Mouse (Mus musculus) natural killer cell, adult 2 months (primary cell): Measurements from ENCODE around the gene C5ar1.
"Not testable (repeated sequence)": the region's sequence is repeated elsewhere in the genome, so short reads cannot be mapped to it uniquely, and the experiment has no call there.

ENCODE experiments used
- DNase-seq, 2 experiments: peaks; one replicate each; pipeline ENCODE4 v3.0.0; 2022; ENCODE audit warnings: low spot score in 2 of 2

The C5ar1 gene

DNA sequence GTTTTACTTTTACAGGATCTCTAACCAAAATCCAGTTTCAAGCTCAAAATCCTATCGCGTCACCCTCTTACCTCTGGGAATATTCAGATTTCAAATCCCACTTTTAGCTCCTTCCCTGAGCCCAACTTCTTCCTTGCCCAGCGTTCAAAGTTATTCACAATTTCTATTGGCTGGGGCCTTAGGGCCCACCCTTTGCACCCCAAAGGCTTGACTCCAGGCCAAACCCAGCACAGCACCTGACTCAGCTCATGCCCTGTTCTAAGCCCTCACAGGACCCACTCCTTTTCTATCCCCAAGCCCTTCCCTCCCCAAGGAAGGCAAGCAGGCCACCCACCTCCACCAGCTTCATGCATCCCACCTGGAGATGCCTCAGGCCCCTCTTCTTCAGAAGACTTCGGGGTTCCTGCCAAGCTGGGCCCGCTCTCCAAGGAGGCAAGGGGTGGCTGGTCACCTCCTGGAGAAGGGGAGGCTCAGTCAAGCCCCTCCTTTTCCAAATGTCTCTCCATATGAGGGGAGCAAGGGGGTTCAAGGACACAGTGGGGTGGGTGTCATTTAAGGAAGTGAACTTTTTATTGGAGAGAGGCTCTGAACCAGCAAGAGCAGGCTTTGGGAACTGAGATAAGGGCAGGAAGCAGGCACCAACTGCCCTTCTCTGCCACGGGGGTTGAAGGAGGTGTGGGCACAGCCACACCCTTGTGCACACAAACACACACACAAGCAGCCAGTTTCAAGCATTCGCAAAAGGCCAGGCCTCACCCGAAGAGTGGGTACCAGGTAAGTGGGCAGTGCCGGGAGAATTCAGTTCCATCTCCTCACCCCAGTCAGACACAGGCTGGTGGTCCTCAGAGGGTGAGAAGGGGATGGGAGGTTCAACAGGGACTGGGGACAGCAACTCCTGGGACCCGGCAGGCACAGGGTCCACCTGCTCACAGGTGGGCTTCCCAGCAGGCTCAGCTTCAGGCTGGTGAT, 15.9 kb upstream of the C5ar1 start:
- no peak for DNase-seq

DNA sequence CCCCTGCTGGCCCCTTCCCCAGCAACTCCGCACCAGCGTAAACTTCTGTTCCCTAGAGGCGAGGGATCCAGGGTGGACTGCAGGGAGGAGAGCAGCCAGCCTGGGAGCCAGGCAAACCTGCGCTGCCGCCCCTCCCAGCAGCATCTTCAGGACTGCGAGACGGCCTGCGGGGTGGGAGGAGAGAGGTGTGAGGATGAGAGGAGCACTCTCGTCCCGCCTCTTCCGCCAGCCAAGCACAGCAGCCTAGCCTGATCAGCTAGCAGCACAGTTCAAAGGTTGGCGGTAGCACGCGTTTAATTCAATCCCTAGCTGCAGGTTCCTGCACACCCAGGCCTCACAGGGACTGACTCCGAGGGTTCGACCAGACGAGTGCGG, 14.4 kb upstream of the C5ar1 start:
- peak; percentile 81 to 83 for DNase-seq

DNA sequence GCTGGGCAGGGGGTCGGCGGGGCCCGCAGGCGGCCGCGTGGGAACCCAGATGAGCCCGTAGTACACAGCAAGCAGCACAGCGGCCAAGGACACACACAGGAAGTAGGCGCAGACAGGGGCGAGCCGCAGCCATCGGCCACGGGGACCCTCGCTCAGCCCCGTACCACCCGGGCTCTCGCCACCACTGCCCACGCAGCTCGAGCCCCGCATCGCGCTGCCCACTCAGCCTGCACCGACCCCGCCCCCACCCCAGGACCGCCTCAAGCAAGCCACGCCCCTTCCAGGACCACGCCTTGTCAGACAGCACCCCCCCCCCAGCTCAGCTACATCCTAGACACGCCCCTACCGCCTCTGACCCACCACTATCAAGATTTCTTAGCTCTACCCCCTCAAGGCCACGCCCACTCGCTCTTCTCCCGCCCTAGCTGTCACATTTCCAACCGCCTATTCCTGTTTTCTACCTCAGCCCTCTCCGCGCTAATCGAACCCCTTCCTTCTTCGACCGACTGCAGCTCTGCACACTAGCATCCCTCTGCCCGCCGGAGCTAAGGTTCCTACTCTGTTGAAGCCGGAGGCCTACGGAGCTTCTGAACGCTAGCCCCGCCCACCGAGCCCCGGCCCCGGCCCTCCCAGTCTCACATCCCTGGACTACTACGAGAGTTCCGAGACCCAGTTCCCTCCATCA, 13.9 kb upstream of the C5ar1 start, which contains the start of gene Inafm1:
Gene Inafm1, minus strand, starts transcription at position 537 of the 685 bp plus-strand sequence.
- peak; percentile 76 to 85 for DNase-seq

DNA sequence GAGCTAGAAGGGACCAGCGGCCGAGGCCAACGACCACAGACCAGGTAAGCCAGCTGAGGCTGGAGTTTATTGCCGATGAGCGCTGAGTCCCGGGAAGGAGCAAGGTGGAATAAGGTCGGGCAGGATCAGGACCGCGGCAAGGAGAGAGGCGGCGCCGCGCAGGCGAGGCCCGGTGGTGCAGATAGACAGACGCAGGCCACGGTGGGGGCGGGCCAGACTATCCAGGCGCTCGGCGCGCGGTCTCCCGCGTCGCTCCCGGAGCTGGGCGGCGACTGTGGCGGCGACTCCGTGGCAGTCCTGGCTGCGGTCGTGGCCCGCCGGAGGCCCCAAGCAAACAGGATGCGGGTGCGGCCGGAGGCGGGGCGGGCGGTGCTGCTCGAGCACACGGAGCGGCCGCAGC, 13.3 kb upstream of the C5ar1 start:
- peak in 1 of 2 experiments; percentile 53 for DNase-seq

DNA sequence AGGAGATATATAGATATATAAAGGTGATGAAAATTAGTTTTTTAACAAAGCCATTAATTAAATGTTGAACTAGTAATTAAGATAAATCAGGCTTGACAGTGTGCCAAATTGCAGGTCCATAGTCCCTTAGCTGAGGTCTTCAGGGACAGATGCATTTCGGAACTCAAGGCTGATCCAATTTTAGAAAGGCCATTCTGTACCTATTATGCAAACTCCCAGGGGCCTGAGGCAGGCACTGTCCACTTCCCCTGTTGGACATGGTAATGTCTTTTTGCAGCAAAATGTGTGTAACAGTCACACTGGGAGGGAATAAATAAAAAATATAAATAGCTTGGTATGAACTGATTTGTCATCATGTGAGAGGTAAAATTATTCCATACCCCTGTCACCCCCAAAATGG, 11.8 kb upstream of the C5ar1 start:
- DNase-seq, result no peak

DNA sequence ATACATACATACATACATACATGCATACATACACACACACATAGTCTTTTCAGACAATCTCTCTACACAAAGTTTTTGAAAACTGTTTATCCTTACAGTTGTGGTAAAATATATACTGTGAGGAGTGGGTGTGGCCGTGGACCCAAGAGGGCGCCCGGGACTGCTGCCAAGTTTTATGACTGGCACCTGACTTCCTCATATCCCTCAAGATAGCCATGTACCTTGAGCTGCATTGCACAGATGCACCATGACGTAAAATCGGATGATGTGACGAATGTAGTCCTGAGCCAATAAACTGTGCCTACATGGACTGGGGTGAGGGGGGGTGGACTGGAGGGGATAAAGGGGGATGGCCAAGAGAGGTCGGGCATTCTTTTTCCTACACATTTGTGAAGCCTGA, 7.3 kb upstream of the C5ar1 start:
- DNase-seq, result not testable (repeated sequence)

DNA sequence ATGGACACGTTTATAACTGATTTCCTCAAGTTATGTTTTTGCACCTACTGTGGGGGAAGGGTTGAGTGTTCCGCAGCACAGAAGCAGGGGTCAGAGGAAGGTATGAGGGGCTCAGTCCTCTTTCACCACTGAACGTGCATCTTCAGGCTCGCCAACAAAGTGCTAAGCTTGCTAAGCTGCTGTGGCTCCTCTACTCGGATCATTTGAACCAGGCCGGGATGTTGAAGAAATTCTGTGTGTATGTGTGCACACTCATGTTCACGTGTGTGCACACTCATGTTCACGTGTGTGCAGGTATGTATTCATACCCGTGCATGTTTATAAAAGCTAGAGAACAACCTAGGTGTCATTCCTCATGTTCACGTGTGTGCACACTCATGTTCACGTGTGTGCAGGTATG, 6.5 kb upstream of the C5ar1 start:
- DNase-seq, result no peak

DNA sequence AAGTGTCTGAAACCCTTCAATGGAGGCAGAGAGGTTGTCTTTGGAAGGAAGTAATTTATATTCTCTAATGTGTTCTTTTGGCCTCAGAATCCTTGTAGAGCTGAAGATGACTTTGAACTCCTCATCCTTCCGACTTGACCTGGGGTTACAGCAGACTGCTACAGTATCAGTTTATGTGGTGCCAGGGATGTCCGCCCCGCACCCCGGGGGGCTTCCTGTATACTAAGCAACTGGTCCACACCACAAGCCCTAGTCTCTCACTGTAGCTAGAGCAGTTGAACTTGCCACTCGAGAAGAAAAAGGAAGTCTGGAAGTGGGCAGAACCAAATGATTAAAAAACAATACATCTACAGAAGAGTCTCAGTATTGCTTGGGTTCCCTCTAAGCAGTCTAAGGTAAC, 4.5 kb upstream of the C5ar1 start:
- no peak for DNase-seq

DNA sequence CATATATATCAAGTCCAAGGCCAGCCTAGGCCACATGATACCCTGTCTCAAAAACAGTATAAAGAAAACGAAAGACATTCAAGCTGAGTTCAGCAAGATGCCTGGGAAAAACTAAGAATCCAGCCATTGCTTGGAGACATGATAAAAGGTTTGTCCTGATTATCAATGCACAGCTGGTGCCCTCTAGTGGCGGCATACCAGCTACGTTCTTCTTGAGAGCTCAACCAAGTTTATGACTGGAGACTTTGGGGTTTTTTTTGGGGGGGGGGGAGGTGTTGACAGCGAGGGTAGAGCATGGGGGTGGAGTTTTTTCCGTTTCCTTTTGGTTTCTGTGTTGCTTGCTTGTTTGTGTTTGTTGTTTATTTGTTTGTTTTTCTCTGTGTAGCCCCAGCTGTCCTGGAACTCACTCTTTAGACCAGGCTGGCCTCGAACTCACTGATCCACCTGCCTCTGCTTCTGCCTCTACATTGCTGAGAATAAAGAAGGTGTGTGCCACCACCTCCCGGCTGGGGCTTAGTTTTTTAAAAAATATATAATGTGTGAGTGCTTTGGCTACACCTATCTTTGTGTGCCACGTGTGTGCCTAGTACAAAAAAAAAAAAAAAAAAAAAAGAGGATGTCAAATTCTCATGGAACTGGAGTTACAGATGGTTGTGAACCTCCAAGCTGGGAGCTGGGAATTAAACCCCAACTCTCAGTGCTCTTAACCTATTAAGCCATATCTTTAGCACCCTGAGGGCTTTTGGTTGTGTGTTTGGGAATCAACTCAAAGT, 3.9 kb upstream of the C5ar1 start:
- peak; percentile 72 to 84 for DNase-seq

DNA sequence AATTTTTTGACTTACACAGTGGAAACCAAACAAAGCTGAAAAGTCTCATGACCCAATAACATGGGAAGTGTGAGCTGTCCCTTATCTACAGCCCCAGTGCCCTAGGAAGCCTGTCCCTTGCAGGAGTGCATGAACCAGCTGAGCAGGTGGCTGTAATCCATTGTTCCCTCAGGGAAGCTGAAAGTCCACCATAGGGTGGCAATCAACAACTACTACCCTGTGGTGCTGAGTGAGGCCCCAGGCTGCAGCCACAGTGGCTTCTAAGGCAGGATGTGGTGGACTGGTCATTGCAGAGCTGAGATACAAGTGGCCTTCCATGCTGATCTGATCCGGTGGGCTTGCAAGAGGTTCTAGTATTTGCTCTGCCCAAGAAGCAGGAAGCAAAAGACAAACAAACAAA, 1.8 kb upstream of the C5ar1 start:
- DNase-seq, result peak; percentile 46 to 50

DNA sequence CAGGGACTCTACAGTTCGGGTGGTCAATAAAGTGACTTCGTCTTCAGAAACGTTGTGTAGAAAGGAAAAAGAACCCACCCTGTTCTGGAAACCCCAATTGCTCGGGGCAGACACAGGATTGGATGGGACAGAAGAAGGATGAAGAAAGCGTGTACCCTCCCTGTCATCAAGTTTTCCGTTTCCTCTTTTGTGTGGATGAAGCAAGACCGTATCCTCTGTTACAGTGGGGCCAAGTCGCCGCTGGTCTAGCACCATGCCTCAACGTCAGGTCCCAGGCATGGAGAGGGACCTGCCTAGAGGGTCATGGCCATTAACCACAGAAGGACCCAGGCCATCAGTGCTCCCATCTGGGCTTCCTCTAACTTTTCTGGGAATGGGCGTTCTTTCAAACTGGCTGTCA, 1.5 kb downstream of the C5ar1 start:
- DNase-seq, result no peak

DNA sequence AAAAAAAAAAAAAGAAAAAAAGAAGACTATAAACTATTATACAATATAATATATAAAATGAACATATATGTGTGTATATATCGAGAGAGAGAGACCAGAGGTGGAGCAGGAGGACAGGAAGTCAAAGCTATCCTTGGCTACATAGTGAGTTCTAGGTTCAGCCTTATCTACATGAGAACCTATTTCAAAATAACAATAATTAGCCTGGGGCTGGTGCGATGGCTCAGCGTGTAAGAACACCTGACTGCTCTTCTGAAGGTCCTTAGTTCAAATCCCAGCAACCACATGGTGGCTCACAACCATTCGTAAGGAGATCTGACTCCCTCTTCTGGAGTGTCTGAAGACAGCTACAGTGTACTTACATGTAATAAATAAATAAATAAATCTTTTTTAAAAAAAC, 3.4 kb downstream of the C5ar1 start:
- DNase-seq, result not testable (repeated sequence)

DNA sequence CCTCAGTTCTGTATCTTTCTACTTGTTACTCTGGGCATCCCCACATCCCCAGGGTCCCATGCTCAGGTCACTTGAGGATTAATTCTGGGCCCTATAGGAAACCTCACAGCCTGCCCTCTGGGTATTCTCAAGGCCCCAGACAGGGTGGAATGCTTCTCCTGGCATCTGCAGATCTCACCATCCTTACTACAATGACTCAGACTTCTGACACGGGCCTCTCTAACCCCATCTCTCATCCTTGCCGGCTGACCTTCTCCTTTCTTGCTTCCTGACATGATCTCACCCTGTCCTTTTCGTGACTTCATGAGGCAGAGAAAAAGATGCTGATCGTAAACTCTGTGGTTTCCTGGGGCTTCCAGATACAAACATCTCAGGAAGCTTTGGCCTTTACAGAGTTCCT, 5.1 kb downstream of the C5ar1 start:
- DNase-seq, result no peak

DNA sequence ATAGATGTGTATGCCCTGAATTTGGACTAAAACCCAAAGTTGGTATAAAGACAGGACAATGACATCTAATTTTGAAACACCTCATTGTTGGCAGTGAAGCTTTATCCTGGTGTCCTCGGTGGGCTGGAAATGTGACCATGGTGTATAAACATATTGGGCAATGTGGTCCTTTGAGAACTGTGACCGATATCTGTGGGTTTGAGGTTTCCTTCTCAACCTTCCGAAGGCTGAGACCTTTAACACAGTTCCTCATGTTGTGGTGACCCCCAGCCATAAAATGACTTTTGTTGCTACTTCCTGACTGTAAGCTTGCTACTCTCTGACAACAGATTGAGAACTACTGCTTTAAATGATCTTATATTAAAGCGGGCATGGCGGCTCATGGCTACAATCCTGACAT, 8.7 kb downstream of the C5ar1 start:
- peak in 1 of 2 experiments; percentile 42 for DNase-seq

DNA sequence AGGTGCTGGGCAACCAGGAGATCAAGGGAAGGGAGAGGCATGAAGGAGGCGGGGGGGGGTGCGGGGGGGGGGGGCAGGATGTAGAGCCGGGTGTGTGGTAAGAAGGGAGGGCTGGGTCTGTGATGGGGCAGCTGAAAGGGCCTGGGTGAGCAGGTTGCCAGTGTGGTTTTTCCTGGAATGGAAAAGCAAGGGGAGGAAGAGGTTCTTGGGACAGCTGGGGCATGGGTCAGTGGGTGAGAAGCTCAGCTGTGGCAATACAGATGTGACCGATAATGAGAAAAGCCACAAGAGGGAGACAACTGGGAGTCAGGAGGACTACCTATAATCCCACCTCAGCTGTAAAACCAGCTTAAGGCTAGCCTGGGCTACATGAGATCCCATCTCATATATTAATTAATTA, 13.4 kb downstream of the C5ar1 start:
- DNase-seq, result no peak

DNA sequence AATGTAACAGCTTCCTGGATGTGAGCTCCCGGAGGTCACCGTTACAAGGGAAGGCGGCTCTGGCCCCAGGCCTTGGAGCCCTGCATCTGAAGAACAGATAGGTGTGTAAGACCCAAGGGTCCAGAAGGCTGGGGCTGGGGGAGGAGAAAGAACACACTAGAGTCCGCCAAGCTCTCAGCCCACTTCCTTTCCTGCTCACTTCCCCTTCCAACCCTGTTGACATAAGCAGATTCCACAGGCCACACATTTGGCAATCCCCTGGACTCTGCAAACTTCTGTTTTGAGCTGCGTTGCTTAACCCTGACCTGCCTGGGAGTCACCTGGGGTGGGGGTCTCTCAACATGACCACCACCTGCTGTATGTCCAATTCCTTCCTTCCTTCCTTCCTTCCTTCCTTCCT, 15.3 kb downstream of the C5ar1 start, which contains the start of gene C5ar2:
Gene C5ar2, minus strand, starts transcription at position 88 of the 400 bp plus-strand sequence.
- DNase-seq, result no peak

DNA sequence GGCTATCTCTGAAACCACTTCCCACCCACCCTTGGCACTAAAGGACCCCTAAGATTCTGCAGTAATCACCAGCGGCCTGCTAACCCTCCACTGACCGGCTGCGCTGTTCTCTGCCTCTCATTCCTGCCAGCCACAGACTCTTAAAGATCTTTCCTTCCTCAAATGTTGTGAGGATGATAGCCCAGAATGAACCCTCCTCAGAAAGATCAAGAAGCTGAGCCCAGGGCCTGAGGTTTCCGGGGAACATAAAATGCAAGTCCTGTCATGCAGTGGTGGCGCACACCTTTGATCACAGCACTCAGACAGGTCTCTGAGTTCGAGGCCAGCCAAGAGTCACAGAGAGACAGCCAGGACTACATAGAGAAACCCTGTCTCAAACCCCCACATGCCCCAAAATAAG, 17.1 kb downstream of the C5ar1 start:
- DNase-seq, result no peak

DNA sequence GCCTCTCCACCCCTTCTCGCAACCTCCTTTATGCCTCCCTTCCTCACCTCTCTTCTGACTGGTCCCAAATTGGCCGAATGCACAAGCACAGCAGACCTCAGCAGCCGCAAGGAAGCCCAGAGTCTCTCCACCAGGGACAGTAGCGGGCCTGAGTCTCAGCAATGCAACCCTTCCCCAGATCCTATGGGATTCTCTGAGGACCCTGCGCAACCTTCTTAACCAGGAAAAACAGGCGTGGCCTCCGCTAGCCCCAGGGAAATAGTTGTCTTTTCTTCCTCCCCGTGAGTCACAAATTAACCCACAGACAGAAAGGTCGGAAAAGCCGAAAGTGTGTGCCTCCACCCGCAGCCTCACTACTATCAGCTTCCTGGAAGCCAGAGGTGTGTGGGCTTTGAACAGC, 17.6 kb downstream of the C5ar1 start:
- no peak for DNase-seq

DNA sequence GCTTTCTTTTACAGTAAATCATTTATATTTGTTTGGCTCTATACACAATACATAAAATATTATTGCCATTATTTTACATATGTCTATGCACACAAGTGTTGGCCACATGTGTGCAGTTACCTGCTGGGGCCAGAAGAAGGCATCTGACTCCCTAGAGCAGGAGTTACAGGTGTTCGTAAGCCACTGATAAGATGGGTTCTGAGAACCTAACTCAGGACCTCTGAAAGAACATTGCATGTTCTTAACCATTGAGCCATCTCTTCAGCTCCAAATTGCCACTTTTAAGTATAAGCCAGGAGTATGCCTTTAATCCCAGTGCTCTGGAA, 18.4 kb downstream of the C5ar1 start:
- no peak for DNase-seq

DNA sequence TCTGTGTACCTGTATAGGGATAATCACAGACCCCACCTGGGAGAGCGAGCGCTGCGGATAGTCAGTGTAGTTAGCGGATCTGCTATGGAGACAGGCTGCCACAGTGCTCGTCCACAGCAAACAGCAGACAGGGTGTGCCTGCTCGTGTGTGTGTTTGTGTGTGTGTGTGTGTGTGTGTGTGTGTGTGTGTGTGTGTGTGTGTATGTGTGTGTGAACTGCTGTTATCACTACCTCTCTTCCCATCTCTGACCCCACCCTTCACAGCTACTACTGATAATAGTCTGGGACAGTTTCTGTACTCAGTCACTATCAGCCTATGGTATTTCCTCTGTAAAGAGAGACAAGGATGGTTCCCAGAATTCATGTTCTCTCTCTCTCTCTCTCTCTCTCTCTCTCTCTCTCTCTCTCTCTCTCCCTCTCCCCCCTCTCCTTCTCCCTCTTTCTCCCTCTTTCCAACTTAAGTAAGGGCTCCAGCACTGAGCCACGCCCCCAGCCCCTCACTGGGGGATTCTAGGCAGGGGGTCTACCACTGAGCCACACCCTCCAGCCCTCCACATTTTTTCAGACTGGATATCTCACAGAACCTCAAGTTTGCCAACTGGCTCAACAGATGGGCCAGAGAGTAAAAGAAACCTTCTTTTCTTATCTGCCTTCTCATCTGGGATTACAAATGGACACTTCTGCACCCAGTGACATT, 18.9 kb downstream of the C5ar1 start:
- DNase-seq, result no peak

DNA sequence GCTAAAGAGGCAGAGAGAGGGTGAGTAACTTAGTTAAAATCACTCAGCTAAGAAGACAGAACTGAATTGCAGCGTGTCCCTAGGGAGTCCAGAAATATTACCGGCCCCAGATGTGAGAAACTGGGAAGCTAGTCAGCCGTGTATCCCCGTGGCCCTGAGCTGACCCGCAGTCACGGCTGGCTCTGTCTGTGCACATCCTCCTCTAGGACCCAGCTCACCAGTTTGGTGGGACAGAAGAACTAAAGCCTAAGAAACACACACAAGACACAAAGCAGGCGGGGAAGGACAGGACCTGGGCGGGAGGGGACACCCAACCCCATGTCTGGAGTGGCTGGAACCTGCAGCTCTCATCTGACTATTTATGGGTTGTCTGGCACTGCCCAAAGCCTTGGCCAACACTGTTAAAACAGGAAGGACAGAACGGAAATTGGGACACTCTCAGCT, 19.8 kb downstream of the C5ar1 start:
- DNase-seq, result peak in 1 of 2 experiments; percentile 68

DNA sequence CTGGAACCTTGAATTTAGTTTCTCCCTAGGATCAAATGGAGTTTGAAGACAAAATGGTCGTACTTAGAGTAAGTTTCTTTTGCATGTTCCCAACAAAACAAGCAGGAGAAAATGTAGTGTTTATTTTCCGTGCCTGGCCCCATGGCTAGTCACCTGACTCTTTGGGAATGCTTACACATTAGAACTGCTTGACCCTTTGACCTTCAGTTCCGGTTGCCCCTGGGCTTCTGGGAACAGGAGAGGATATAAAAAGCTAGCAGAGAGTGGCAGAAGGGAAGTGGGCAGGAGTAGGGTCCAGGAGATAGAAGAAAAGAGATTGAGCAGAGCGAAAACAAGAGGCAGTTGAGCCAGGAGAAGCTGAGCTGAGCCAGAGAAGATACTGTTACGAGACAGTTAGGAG, 29.5 kb downstream of the C5ar1 start:
- DNase-seq, result no peak
